Mouse (Mus musculus) myocyte (in vitro differentiated cells): ENCODE data around the gene Cstf2. TPM values are rescaled to one million over a fixed set of nuclear protein-coding genes. Genes with fewer than 3 reads are reported as not detected.

Experiments used
- H3K27me3 ChIP-seq: one replicate; pipeline ENCODE4 v1.6.1; 2011; ENCODE audit not compliant: control insufficient read depth, insufficient read depth, insufficient read length
- H3K36me3 ChIP-seq: one replicate; pipeline ENCODE4 v1.6.1; 2011; ENCODE audit not compliant: control insufficient read depth, insufficient read depth
- H3K4me2 ChIP-seq: one replicate; pipeline ENCODE4 v1.6.1; 2011; ENCODE audit warnings: low read depth, control low read depth
- H3K4me3 ChIP-seq: one replicate; pipeline ENCODE4 v1.5.1; 2011; ENCODE audit warnings: mild to moderate bottlenecking, control low read depth, moderate library complexity
- H3K79me2 ChIP-seq: one replicate; pipeline ENCODE4 v1.6.1; 2011; ENCODE audit not compliant: control insufficient read depth, insufficient read depth
- H3ac ChIP-seq: one replicate; pipeline ENCODE4 v1.6.1; 2011; ENCODE audit not compliant: control insufficient read depth, insufficient read length
- CEBPB ChIP-seq: IDR thresholded peaks from 2 replicates; pipeline ENCODE4 v1.6.1; 2011; ENCODE audit warnings: mild to moderate bottlenecking, moderate library complexity; ENCODE audit not compliant: poor library complexity, insufficient read depth, severe bottlenecking
- E2F4 ChIP-seq: IDR thresholded peaks from one replicate; pipeline ENCODE4 v1.6.1; 2011; ENCODE audit warnings: mild to moderate bottlenecking, control low read depth, moderate library complexity; ENCODE audit not compliant: insufficient read depth
- MAX ChIP-seq: IDR thresholded peaks from one replicate; pipeline ENCODE4 v1.6.1; 2011; ENCODE audit warnings: low read depth, mild to moderate bottlenecking, control low read depth
- MYOD1 ChIP-seq, 3 experiments: IDR thresholded peaks; one replicate each; pipeline ENCODE4 v1.6.1; 2011; ENCODE audit warnings: control low read depth in 2 of 3, low read depth in 2 of 3, mild to moderate bottlenecking in 2 of 3, moderate library complexity in 1 of 3; ENCODE audit not compliant: insufficient read length in 2 of 3, control insufficient read depth in 1 of 3
- MYOG ChIP-seq, 3 experiments: IDR thresholded peaks; one replicate each; pipeline ENCODE4 v1.6.1; 2011; ENCODE audit warnings: control low read depth in 2 of 3, low read depth in 2 of 3, mild to moderate bottlenecking in 2 of 3; ENCODE audit not compliant: insufficient read length in 2 of 3, control insufficient read depth in 1 of 3, insufficient read depth in 1 of 3
- POLR2A ChIP-seq: IDR thresholded peaks from one replicate; pipeline ENCODE4 v1.6.1; 2011; ENCODE audit warnings: low read depth, mild to moderate bottlenecking, control low read depth, moderate library complexity; ENCODE audit not compliant: insufficient read length
- POLR2AphosphoS2 ChIP-seq: IDR thresholded peaks from one replicate; pipeline ENCODE4 v1.6.1; 2011; ENCODE audit warnings: low read depth, control low read depth; ENCODE audit not compliant: insufficient read length
- REST ChIP-seq: IDR thresholded peaks from one replicate; pipeline ENCODE4 v1.6.1; 2011; ENCODE audit warnings: mild to moderate bottlenecking, control low read depth, moderate library complexity; ENCODE audit not compliant: insufficient read depth, insufficient read length
- SRF ChIP-seq: IDR thresholded peaks from one replicate; pipeline ENCODE4 v1.6.1; 2011; ENCODE audit warnings: low read depth; ENCODE audit not compliant: control insufficient read depth, insufficient read length
- TCF12 ChIP-seq: IDR thresholded peaks from one replicate; pipeline ENCODE4 v1.6.1; 2011; ENCODE audit warnings: mild to moderate bottlenecking, control low read depth; ENCODE audit not compliant: poor library complexity, insufficient read depth, severe bottlenecking
- TCF3 ChIP-seq: IDR thresholded peaks from one replicate; pipeline ENCODE4 v1.6.1; 2011; ENCODE audit warnings: low read depth, control low read depth; ENCODE audit not compliant: insufficient read length
- USF1 ChIP-seq: IDR thresholded peaks from one replicate; pipeline ENCODE4 v1.6.1; 2011; ENCODE audit warnings: low read depth, mild to moderate bottlenecking, control low read depth, moderate library complexity
- polyA plus RNA-seq: library from polyadenylated mRNA; unstranded; fragments of >200 nt; fragmentation: generic; extraction: Trizol; gene quantifications from one replicate; pipeline ENCODE4 v1.2.1, GENCODE M21; 2012; ENCODE audit warnings: missing spikeins

Gene Cstf2
- polyA plus RNA-seq, 1 experiment, result 15.7 TPM

- Histone ChIP-seq H3K79me2 (peaks cover 12% of the 10 kb centered on the region), H3K27me3 (no peaks in the 10 kb centered on the region), H3K4me3 (peak overlapping the region; percentile 38), H3K36me3 (no peaks in the 10 kb centered on the region), H3K4me2 (peak overlapping the region; percentile 70), H3ac (no peak overlapping the region)
- TF ChIP-seq MYOD1 (IDR thresholded peaks at IDR 0.05; ENCODE audit: control insufficient read depth in 1 of 3, insufficient read length in 2 of 3, low read depth in 2 of 3) (no peak), USF1 (no peak), REST (no peak), TCF12 (no peak), POLR2AphosphoS2 (no peak), E2F4 (no peak), MYOG (IDR thresholded peaks at IDR 0.05; ENCODE audit: control insufficient read depth in 1 of 3, insufficient read depth in 1 of 3, insufficient read length in 2 of 3, low read depth in 2 of 3) (no peak), CEBPB (no peak), POLR2A (no peak), TCF3 (no peak), SRF (no peak), MAX (no peak)
These were observed 729 bp upstream of the Cstf2 start for GRCm38 (mm10) chrX:134058040-134058875.

GRCm38 (mm10) chrX:134059764-134060163 is 777 bp downstream of the Cstf2 start:
- Histone ChIP-seq H3K79me2 (peaks cover 12% of the 10 kb centered on the region), H3K4me2 (peak overlapping the region; percentile 64), H3K27me3 (no peaks in the 10 kb centered on the region), H3K36me3 (no peaks in the 10 kb centered on the region), H3ac (peak overlapping the region; percentile 69), H3K4me3 (peak overlapping the region; percentile 38)
- TF ChIP-seq E2F4 (no peak), POLR2AphosphoS2 (no peak), SRF (no peak), MYOG (IDR thresholded peaks at IDR 0.05; ENCODE audit: control insufficient read depth in 1 of 3, insufficient read depth in 1 of 3, insufficient read length in 2 of 3, low read depth in 2 of 3) (no peak), TCF3 (no peak), USF1 (no peak), MYOD1 (IDR thresholded peaks at IDR 0.05; ENCODE audit: control insufficient read depth in 1 of 3, insufficient read length in 2 of 3, low read depth in 2 of 3) (no peak), MAX (no peak), POLR2A (no peak), CEBPB (no peak), TCF12 (no peak), REST (no peak)

GRCm38 (mm10) chrX:134085453-134085852 is 26.5 kb downstream of the Cstf2 start:
- Histone ChIP-seq H3ac (no peak overlapping the region), H3K79me2 (no peaks in the 10 kb centered on the region)
- TF ChIP-seq TCF12, result no peak
- TF ChIP-seq E2F4, result no peak
- TF ChIP-seq MYOD1 (IDR thresholded peaks at IDR 0.05; ENCODE audit: control insufficient read depth in 1 of 3, insufficient read length in 2 of 3, low read depth in 2 of 3), result no peak
- no peak for TF ChIP-seq REST
- TF ChIP-seq TCF3, result no peak
- no peak for TF ChIP-seq SRF
- TF ChIP-seq USF1, result no peak
- no peak for TF ChIP-seq POLR2AphosphoS2
- no peak for TF ChIP-seq POLR2A

GRCm38 (mm10) chrX:134102641-134103040 is 43.7 kb downstream of the Cstf2 start:
- no peak overlapping the region for H3K4me2 ChIP-seq
- no peaks in the 10 kb centered on the region for H3K36me3 ChIP-seq
- H3K79me2 ChIP-seq, result no peaks in the 10 kb centered on the region
- no peak for TF ChIP-seq CEBPB
- no peak for TF ChIP-seq POLR2A
- TF ChIP-seq MYOG (IDR thresholded peaks at IDR 0.05; ENCODE audit: control insufficient read depth in 1 of 3, insufficient read depth in 1 of 3, insufficient read length in 2 of 3, low read depth in 2 of 3), result no peak
- no peak for TF ChIP-seq SRF
- no peak for TF ChIP-seq POLR2AphosphoS2
- no peak for TF ChIP-seq TCF3
- TF ChIP-seq REST, result no peak
- no peak for TF ChIP-seq USF1
- TF ChIP-seq E2F4, result no peak
- no peak for TF ChIP-seq MYOD1 (IDR thresholded peaks at IDR 0.05; ENCODE audit: control insufficient read depth in 1 of 3, insufficient read length in 2 of 3, low read depth in 2 of 3)
- no peak for TF ChIP-seq MAX
- TF ChIP-seq TCF12, result no peak
- no peak overlapping the region for H3K4me3 ChIP-seq
- no peaks in the 10 kb centered on the region for H3K27me3 ChIP-seq
- no peak overlapping the region for H3ac ChIP-seq

More at GRCm38 (mm10) chrX:134085453-134085852, 26.5 kb downstream of the Cstf2 start:
- H3K4me3 ChIP-seq, result no peak overlapping the region
- no peaks in the 10 kb centered on the region for H3K36me3 ChIP-seq
- no peaks in the 10 kb centered on the region for H3K27me3 ChIP-seq
- H3K4me2 ChIP-seq, result no peak overlapping the region
